ENCODE assay signal across 10 mouse cellular contexts in genomic region chr8:120847735-120848134, GRCm38 (mm10).
DNase-seq lines count a peak whose midpoint lies in the region; ATAC-seq and TF ChIP-seq lines count a peak whose summit lies in the region.
"Had no signal": no experiment of that assay in that cellular context is flagged by ENCODE, and none has a peak within 500 bp of the region (broad histone marks: within the 10 kb centered on the region; RNA-seq: fewer than 3 reads in every experiment).

No protein-coding gene starts in this region.

- 3% methylated on average over 13 of the region's 14 CpGs for WGBS in kidney, embryonic 16.5 days
- WGBS in kidney, adult 2 months, result 2% methylated on average over 13 of the region's 14 CpGs
- WGBS in hindbrain, postnatal 0 days, result 8% methylated on average over 13 of the region's 14 CpGs
- 7% methylated on average over 14 of the region's 14 CpGs for WGBS in heart, embryonic 11.5 days (ENCODE audit: insufficient replicate concordance)

- TF ChIP-seq CTCF in kidney, adult 2 months (conservative IDR thresholded peaks at IDR 0.05; ENCODE audit: insufficient read depth, insufficient read length, low read depth, low read length), result no peak
- no peak for TF ChIP-seq CTCF in hindbrain, postnatal 0 days (IDR thresholded peaks at IDR 0.05; ENCODE audit: low read depth)

- no peak for TF ChIP-seq POLR2A in kidney, adult 2 months (IDR thresholded peaks at IDR 0.05; ENCODE audit: low read depth, low read length)

- peaks cover 12% of the 10 kb centered on the region for H3K4me1 ChIP-seq in kidney, embryonic 16.5 days (ENCODE audit: insufficient read depth, low read length)
- H3K4me1 ChIP-seq in kidney, adult 2 months (ENCODE audit: control insufficient read depth, insufficient read depth, low read length), result no peaks in the 10 kb centered on the region
- no peaks in the 10 kb centered on the region for H3K4me1 ChIP-seq in hindbrain, postnatal 0 days (ENCODE audit: insufficient read depth, low read length)
- H3K4me1 ChIP-seq in heart, embryonic 11.5 days (ENCODE audit: control insufficient read depth, insufficient read depth, low read length), result peaks cover 2% of the 10 kb centered on the region; the same call in 1 of the 2 replicates

- peak overlapping the region; percentile 22; the same call in 1 of the 2 replicates for H3K4me2 ChIP-seq in kidney, embryonic 16.5 days (replicated peaks; ENCODE audit: low read depth, low read length)
- H3K4me2 ChIP-seq in hindbrain, postnatal 0 days (ENCODE audit: low read depth, low read length), result peak overlapping the region; percentile 34; the same call in 1 of the 2 replicates
- no peak overlapping the region for H3K4me2 ChIP-seq in heart, embryonic 11.5 days

- no peak overlapping the region for H3K4me3 ChIP-seq in kidney, embryonic 16.5 days (ENCODE audit: low read length)
- no peak overlapping the region for H3K4me3 ChIP-seq in kidney, adult 2 months (ENCODE audit: insufficient read depth, low read depth, low read length)
- H3K4me3 ChIP-seq in hindbrain, postnatal 0 days (ENCODE audit: low read length), result no peak overlapping the region
- H3K4me3 ChIP-seq in heart, embryonic 11.5 days (ENCODE audit: low read depth, low read length), result no peak overlapping the region
- H3K4me3 ChIP-seq: gastrocnemius, adult 2 months had no signal

- no peak for ATAC-seq in kidney, embryonic 16.5 days (ENCODE audit: low FRiP score, low TSS enrichment)
- no peak for ATAC-seq in hindbrain, postnatal 0 days
- no peak for ATAC-seq in heart, embryonic 11.5 days (replicated peaks; ENCODE audit: insufficient number of reproducible peaks, low FRiP score, low TSS enrichment)
- ATAC-seq: activated CD4-positive, CD25-positive, alpha-beta regulatory T cell, adult 4 months had no signal

- peaks cover 17% of the 10 kb centered on the region; the same call in 1 of the 2 replicates for H3K27me3 ChIP-seq in kidney, embryonic 16.5 days (ENCODE audit: insufficient read depth, low read length)
- no peaks in the 10 kb centered on the region for H3K27me3 ChIP-seq in kidney, adult 2 months (replicated peaks; ENCODE audit: control insufficient read depth, insufficient read depth, low read length)
- H3K27me3 ChIP-seq in hindbrain, postnatal 0 days (ENCODE audit: insufficient read depth, low read length), result no peaks in the 10 kb centered on the region
- H3K27me3 ChIP-seq in heart, embryonic 11.5 days (ENCODE audit: control insufficient read depth, insufficient read depth, low read length), result peaks cover 26% of the 10 kb centered on the region

- no peak overlapping the region for H3K27ac ChIP-seq in kidney, embryonic 16.5 days (ENCODE audit: low read length)
- no peak overlapping the region for H3K27ac ChIP-seq in kidney, adult 2 months (ENCODE audit: insufficient read depth, low read depth, low read length)
- no peak overlapping the region for H3K27ac ChIP-seq in hindbrain, postnatal 0 days
- H3K27ac ChIP-seq in heart, embryonic 11.5 days (ENCODE audit: low read depth, low read length), result no peak overlapping the region
- H3K27ac ChIP-seq: gastrocnemius, adult 2 months had no signal

- H3K36me3 ChIP-seq in kidney, embryonic 16.5 days (ENCODE audit: insufficient read depth, low read length), result no peaks in the 10 kb centered on the region
- H3K36me3 ChIP-seq in kidney, adult 2 months (ENCODE audit: control insufficient read depth, insufficient read depth, low read length), result no peaks in the 10 kb centered on the region
- no peaks in the 10 kb centered on the region for H3K36me3 ChIP-seq in hindbrain, postnatal 0 days (ENCODE audit: insufficient read depth, low read length)
- H3K36me3 ChIP-seq in heart, embryonic 11.5 days (ENCODE audit: control insufficient read depth, insufficient read depth, low read length), result no peaks in the 10 kb centered on the region

- no peak overlapping the region for H3K9ac ChIP-seq in kidney, embryonic 16.5 days (replicated peaks; ENCODE audit: low read length)
- no peak overlapping the region for H3K9ac ChIP-seq in hindbrain, postnatal 0 days (replicated peaks; ENCODE audit: low read length)
- H3K9ac ChIP-seq in heart, embryonic 11.5 days (ENCODE audit: low read depth, low read length), result no peak overlapping the region

- DNase-seq in kidney, adult 2 months, result no peak
- peak; percentile 72 for DNase-seq in embryo, embryonic 10.5 days (ENCODE audit: low spot score)
- peak; percentile 48 for DNase-seq in hindbrain, postnatal 0 days (ENCODE audit: low spot score)
- peak; percentile 57 for DNase-seq in neural tube, embryonic 10.5 days (ENCODE audit: extremely low spot score, low spot score)
- no peak for DNase-seq in adipocyte (ENCODE audit: low spot score)
- DNase-seq in heart, adult 8-10 months (ENCODE audit: low spot score), result no peak
- DNase-seq: gastrocnemius, adult 2 months had no signal

- H3K9me3 ChIP-seq in kidney, embryonic 16.5 days (ENCODE audit: low read length), result no peaks in the 10 kb centered on the region
- no peaks in the 10 kb centered on the region for H3K9me3 ChIP-seq in hindbrain, postnatal 0 days (ENCODE audit: low read length)
- no peaks in the 10 kb centered on the region for H3K9me3 ChIP-seq in heart, embryonic 11.5 days (replicated peaks; ENCODE audit: control insufficient read depth, low read length)

Comparison
In these comparisons a context has a peak if more than half of its experiments do, and no peak if none do; other contexts are left out.
1. DNase-seq: peak in embryo, embryonic 10.5 days (single experiment), hindbrain, postnatal 0 days (single experiment) and neural tube, embryonic 10.5 days (single experiment); none in kidney, adult 2 months (single experiment), adipocyte (single experiment) and heart, adult 8-10 months (single experiment).